Mouse (Mus musculus): Measurements from ENCODE around the gene Vps37d. TPM values are rescaled to one million over a fixed set of nuclear protein-coding genes. Genes with fewer than 3 reads are reported as not detected.
"Not testable (repeated sequence)": the region's sequence is repeated elsewhere in the genome, so short reads cannot be mapped to it uniquely, and the experiment has no call there.

Gene Vps37d
- polyA plus RNA-seq, 1 experiment from 2014 or later: 0.25 TPM

DNA sequence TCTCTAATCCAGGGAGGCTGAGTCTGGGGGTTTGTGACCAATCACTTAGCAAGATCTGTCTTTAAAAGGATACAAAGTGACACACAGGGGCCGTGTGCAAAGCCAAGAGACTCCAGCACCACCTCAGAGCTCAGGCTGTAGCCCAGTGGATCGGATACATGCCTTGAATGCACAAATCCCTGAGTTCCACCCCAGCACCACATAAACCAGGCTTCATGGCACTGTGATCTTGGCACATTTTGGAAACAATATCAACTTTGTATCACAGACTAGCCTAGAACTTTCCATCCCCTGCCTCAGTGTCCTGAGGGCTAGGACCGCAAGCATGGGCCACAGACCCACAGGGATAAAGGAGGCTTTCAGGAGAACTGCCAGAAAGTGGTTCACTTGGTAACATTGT lies 12.1 kb downstream of the Vps37d start:
- no peak overlapping the region for H3K4me2 ChIP-seq (ENCODE audit: low read depth, low read length)
- whole genome bisulfite sequencing (ENCODE audit: insufficient replicate concordance): 83% methylated on average over 3 of the region's 3 CpGs
- peaks cover 20% of the 10 kb centered on the region for H3K4me1 ChIP-seq (ENCODE audit: control insufficient read depth, low read depth, low read length)
- H3K27me3 ChIP-seq (ENCODE audit: control insufficient read depth, insufficient read depth, low read depth, low read length): no peaks in the 10 kb centered on the region
- H3K4me3 ChIP-seq (ENCODE audit: low read depth, low read length): no peak overlapping the region
- no peak overlapping the region for H3K27ac ChIP-seq (ENCODE audit: low read length)
- peaks cover 2% of the 10 kb centered on the region; the same call in 1 of the 2 replicates for H3K36me3 ChIP-seq (ENCODE audit: control insufficient read depth, insufficient read depth)
- H3K9ac ChIP-seq (ENCODE audit: low read depth, low read length): no peak overlapping the region
- no peaks in the 10 kb centered on the region for H3K9me3 ChIP-seq (replicated peaks; ENCODE audit: control insufficient read depth, low read length)
- no peak for ATAC-seq (ENCODE audit: low read depth)

DNA sequence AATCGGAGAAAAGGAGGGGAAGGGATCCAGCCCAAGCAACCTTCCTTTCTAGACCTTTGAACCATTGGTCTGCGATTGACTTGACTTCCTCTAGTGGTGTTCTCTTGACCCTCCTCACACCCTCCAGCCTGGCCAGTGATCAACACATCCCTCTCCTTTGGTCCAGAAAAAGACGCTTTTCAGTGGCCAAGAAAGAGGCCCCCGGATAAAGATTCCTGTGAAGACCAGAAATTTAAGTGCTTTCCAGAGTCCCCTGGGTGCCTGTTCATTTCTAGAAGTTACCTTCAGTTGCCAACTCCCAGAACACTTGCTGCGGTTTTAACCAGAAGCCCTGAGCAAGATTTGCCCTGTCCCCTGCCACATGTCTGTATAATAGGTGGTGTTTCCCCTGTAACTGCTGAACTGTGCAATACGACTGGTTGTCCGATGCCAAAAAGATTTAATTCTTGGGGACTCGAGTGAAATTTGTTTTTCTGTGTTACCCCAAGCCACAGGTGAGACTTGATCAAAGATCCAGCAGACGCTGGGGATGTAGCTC lies 13.1 kb downstream of the Vps37d start, which contains the start of gene Bud23:
Bud23 (minus strand) TSS at position 51 of the 538 bp plus-strand sequence.
- WGBS (ENCODE audit: insufficient replicate concordance): 56% methylated on average over 9 of the region's 9 CpGs

DNA sequence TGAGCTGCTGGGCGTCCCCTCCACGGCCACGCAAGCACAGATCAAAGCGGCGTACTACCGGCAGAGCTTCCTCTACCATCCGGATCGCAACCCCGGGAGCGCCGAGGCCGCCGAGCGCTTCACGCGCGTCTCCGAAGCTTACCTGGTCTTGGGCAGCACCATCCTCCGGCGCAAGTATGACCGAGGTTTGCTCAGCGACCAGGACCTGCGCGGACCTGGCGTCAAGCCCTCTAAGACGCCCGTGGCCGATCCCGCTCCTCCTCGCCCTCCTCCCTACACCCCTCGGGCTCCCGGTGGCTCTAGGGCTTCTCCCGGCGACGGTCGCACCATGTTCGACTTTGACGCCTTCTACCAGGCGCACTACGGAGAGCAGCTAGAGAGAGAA lies 13.7 kb downstream of the Vps37d start:
- H3K4me1 ChIP-seq (ENCODE audit: control insufficient read depth, low read depth, low read length): peaks cover 15% of the 10 kb centered on the region
- H3K9ac ChIP-seq (ENCODE audit: low read depth, low read length): peak overlapping the region; percentile 89
- 0% methylated on average over 40 of the region's 40 CpGs for WGBS (ENCODE audit: insufficient replicate concordance)
- H3K4me2 ChIP-seq (ENCODE audit: low read depth, low read length): peak overlapping the region; percentile 98
- H3K36me3 ChIP-seq (ENCODE audit: control insufficient read depth, insufficient read depth): peaks cover 14% of the 10 kb centered on the region
- H3K27me3 ChIP-seq (ENCODE audit: control insufficient read depth, insufficient read depth, low read depth, low read length): no peaks in the 10 kb centered on the region
- peak overlapping the region; percentile 80 for H3K4me3 ChIP-seq (ENCODE audit: low read depth, low read length)
- H3K27ac ChIP-seq (ENCODE audit: low read length): peak overlapping the region; percentile 52
- no peaks in the 10 kb centered on the region for H3K9me3 ChIP-seq (replicated peaks; ENCODE audit: control insufficient read depth, low read length)
- peak; percentile 50 for ATAC-seq (ENCODE audit: low read depth)

More for the DNA sequence above, 13.1 kb downstream of the Vps37d start, which contains the start of gene Bud23:
- H3K9me3 ChIP-seq (replicated peaks; ENCODE audit: control insufficient read depth, low read length); ATAC-seq (ENCODE audit: low read depth); H3K27me3 ChIP-seq (ENCODE audit: control insufficient read depth, insufficient read depth, low read depth, low read length): not testable (repeated sequence)
- H3K4me1 ChIP-seq (ENCODE audit: control insufficient read depth, low read depth, low read length): peaks cover 15% of the 10 kb centered on the region
- H3K36me3 ChIP-seq (ENCODE audit: control insufficient read depth, insufficient read depth): peaks cover 12% of the 10 kb centered on the region
- H3K4me3 ChIP-seq (ENCODE audit: low read depth, low read length): peak within 1 kb of the TSS; percentile 80
- peak within 1 kb of the TSS; percentile 89 for H3K9ac ChIP-seq (ENCODE audit: low read depth, low read length)
- H3K4me2 ChIP-seq (ENCODE audit: low read depth, low read length): peak within 1 kb of the TSS; percentile 98
- peak within 1 kb of the TSS; percentile 52 for H3K27ac ChIP-seq (ENCODE audit: low read length)

DNA sequence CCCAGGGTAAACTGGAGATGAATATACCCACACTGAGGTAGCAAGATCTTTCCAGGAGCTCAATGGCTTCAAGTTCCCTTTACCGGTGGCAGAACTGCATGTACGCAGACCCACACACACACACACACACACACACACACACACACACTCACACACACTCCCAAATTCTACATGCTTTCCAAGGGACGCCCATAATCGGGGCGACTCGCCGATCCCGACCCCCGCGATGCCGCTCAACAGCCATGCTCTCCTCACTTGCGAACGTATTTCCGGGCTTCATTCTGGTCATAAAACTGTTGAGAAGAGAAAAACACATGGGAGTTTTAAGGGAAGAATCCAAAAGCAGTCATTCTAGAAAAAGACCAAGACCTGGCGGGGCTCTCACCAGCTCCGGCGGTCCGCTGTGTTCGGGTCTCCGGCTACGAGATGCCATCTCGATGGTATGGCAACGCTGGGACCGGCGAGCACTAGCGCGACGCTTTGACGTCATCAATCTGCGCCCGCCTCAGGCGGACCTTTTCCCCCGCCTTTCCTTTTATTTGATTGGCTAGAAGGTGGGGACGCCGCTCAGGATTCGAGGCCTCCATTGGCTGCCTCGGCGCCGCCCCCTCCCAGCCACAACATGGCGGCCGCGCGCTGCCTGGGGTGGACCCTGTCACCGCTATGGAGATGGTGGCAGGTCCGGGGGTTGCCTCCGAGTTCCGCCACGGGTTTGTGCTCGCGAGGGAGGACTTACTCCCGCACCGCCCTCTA lies 14.3 kb downstream of the Vps37d start, which contains the start of gene Dnajc30:
Dnajc30 (plus strand) TSS at position 574 of the 753 bp plus-strand sequence.
- Histone ChIP-seq H3K4me2 (ENCODE audit: low read depth, low read length) (peak within 1 kb of the TSS; percentile 98), H3K4me1 (ENCODE audit: control insufficient read depth, low read depth, low read length) (peaks cover 15% of the 10 kb centered on the region), H3K4me3 (ENCODE audit: low read depth, low read length) (peak within 1 kb of the TSS; percentile 80), H3K9me3 (replicated peaks; ENCODE audit: control insufficient read depth, low read length) (no peaks in the 10 kb centered on the region), H3K27ac (ENCODE audit: low read length) (peak within 1 kb of the TSS; percentile 52), H3K36me3 (ENCODE audit: control insufficient read depth, insufficient read depth) (peaks cover 14% of the 10 kb centered on the region), H3K9ac (ENCODE audit: low read depth, low read length) (peak within 1 kb of the TSS; percentile 89), H3K27me3 (ENCODE audit: control insufficient read depth, insufficient read depth, low read depth, low read length) (no peaks in the 10 kb centered on the region)
- peak; percentile 98 for ATAC-seq (ENCODE audit: low read depth)
- WGBS (ENCODE audit: insufficient replicate concordance): under 1% methylated on average over 52 of the region's 52 CpGs

DNA sequence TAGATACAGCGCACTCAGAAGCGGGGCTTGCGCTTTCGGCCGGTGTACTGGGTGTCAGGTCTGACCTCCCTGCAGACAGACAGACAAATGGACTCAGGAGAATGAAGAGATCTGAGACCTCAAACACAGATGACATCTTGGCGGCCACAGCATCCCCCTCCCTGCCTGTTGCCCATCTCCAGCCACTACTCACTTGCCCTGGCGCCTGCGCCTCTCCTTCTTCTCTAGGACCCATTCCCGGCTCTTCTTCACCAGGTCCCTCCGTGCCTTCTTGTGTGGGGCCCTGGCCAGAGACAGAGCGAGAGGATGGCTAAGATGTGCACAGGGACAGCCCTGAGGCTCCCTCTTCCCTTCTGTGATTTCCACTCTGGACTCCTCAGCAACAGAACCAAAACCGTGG lies 24.7 kb downstream of the Vps37d start:
- Histone ChIP-seq H3K27ac (ENCODE audit: low read length) (no peak overlapping the region), H3K4me3 (ENCODE audit: low read depth, low read length) (no peak overlapping the region), H3K4me2 (ENCODE audit: low read depth, low read length) (no peak overlapping the region), H3K4me1 (ENCODE audit: control insufficient read depth, low read depth, low read length) (no peaks in the 10 kb centered on the region), H3K27me3 (ENCODE audit: control insufficient read depth, insufficient read depth, low read depth, low read length) (no peaks in the 10 kb centered on the region), H3K9ac (ENCODE audit: low read depth, low read length) (no peak overlapping the region), H3K9me3 (replicated peaks; ENCODE audit: control insufficient read depth, low read length) (no peaks in the 10 kb centered on the region), H3K36me3 (ENCODE audit: control insufficient read depth, insufficient read depth) (peaks cover 9% of the 10 kb centered on the region)
- WGBS (ENCODE audit: insufficient replicate concordance): 86% methylated on average over 12 of the region's 12 CpGs
- no peak for ATAC-seq (ENCODE audit: low read depth)

- not testable (repeated sequence) for H3K36me3 ChIP-seq (ENCODE audit: control insufficient read depth, insufficient read depth); ATAC-seq (ENCODE audit: low read depth); H3K4me1 ChIP-seq (ENCODE audit: control insufficient read depth, low read depth, low read length); H3K27ac ChIP-seq (ENCODE audit: low read length); H3K27me3 ChIP-seq (ENCODE audit: control insufficient read depth, insufficient read depth, low read depth, low read length); H3K9me3 ChIP-seq (replicated peaks; ENCODE audit: control insufficient read depth, low read length); H3K4me2 ChIP-seq (ENCODE audit: low read depth, low read length); H3K4me3 ChIP-seq (ENCODE audit: low read depth, low read length); H3K9ac ChIP-seq (ENCODE audit: low read depth, low read length)
- WGBS (ENCODE audit: insufficient replicate concordance): 85% methylated on average over 6 of the region's 6 CpGs
These were observed 28.8 kb downstream of the Vps37d start for GRCm38 (mm10) chr5:135049268-135049667.

- Histone ChIP-seq H3K36me3 (ENCODE audit: control insufficient read depth, insufficient read depth) (no peaks in the 10 kb centered on the region; the same call in 1 of the 2 replicates), H3K27me3 (ENCODE audit: control insufficient read depth, insufficient read depth, low read depth, low read length) (no peaks in the 10 kb centered on the region), H3K9ac (ENCODE audit: low read depth, low read length) (no peak overlapping the region), H3K4me3 (ENCODE audit: low read depth, low read length) (no peak overlapping the region), H3K9me3 (replicated peaks; ENCODE audit: control insufficient read depth, low read length) (no peaks in the 10 kb centered on the region), H3K4me2 (ENCODE audit: low read depth, low read length) (no peak overlapping the region), H3K4me1 (ENCODE audit: control insufficient read depth, low read depth, low read length) (no peaks in the 10 kb centered on the region), H3K27ac (ENCODE audit: low read length) (no peak overlapping the region)
- 80% methylated on average over 5 of the region's 5 CpGs for WGBS (ENCODE audit: insufficient replicate concordance)
- ATAC-seq (ENCODE audit: low read depth): no peak
These were observed 29.5 kb downstream of the Vps37d start for GRCm38 (mm10) chr5:135048539-135048938.

- Histone ChIP-seq H3K9ac (ENCODE audit: low read depth, low read length) (no peak overlapping the region), H3K9me3 (replicated peaks; ENCODE audit: control insufficient read depth, low read length) (no peaks in the 10 kb centered on the region), H3K4me1 (ENCODE audit: control insufficient read depth, low read depth, low read length) (peaks cover 18% of the 10 kb centered on the region), H3K27ac (ENCODE audit: low read length) (no peak overlapping the region), H3K4me2 (ENCODE audit: low read depth, low read length) (no peak overlapping the region), H3K27me3 (ENCODE audit: control insufficient read depth, insufficient read depth, low read depth, low read length) (no peaks in the 10 kb centered on the region), H3K4me3 (ENCODE audit: low read depth, low read length) (no peak overlapping the region), H3K36me3 (ENCODE audit: control insufficient read depth, insufficient read depth) (no peaks in the 10 kb centered on the region)
- no peak for ATAC-seq (ENCODE audit: low read depth)
- WGBS (ENCODE audit: insufficient replicate concordance): 64% methylated on average over 3 of the region's 3 CpGs
These were observed 33.5 kb downstream of the Vps37d start for GRCm38 (mm10) chr5:135044575-135044974.

Measured in liver, embryonic 16.5 days (tissue).